Mouse (Mus musculus): ENCODE measurements around the gene Kcnj9.
A peak's percentile ranks its signal among the peaks of the same experiment; 100 is the strongest.

Kcnj9 gene

DNA sequence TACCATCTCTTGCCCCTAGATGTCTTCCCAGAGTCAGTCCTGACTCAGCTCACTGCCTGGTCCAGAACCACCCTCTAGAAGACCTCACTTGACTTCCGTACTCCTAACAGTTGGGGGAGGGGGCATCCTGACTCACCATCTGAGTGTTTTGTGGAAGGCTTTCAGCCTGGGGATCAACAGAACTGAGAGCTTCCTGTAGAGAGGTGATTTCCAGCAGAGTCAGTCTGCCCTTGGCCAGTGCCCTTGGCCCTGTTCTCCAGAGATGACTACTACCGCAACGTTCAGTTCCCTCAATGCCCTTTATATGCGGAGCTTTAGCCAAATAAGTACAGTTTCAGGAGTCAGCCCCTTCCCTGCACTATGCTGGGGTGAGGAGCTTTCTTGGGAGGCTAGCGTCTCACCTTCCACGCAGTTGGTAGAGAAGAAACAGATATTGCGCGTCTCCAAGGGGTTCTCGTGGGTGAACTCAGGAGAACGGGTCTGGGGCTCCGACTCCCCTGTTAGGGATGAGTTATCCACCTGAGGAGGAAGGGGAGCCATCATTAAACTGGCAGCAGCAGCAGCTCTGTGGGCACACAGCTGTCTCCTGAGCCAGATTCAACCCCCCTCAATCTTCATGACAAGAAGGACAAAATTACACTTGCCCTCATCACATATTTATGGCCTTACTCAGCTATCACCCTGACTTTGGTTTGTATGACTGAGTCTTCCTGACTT, 40.1 kb downstream of the Kcnj9 start:
- no peak for DNase-seq

DNA sequence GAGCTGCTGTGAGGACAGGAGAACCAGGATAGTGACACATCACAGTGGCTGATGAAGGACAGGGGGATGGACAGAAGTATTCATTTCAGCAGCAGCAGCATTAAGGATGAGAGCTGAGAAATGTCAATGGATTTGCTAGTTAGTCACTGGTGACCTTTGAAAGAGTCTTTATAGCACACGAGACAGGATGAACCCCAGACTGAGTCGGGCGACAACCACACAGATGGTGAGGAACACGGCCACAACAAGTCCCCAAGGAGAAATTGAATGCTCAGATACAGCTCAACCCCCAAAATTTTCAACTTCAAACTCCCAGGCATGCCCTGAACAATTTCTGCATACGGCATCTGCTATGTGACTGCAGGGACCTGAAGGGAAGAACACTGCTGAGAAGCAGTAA, 42.4 kb downstream of the Kcnj9 start:
- no peak for DNase-seq

DNA sequence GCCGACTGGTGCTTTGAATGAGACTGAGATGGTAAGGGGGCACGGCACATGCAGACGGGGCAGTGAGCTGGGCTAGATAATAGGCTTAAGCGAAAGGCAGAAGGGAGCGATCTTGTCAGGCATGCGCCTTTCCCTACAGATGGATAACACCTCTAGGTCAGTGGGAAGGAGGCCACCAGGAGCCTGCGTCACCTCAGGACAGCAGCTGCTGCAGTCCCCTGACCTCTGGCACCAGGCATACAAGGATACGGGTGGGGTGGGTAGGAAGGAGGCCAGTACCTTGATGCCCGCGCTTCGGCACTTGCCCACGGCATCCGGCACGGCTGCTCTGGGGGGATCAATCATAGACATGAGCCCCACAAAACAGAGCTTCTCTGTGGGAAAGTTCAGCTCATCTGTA, 44.9 kb downstream of the Kcnj9 start:
- no peak for DNase-seq

DNA sequence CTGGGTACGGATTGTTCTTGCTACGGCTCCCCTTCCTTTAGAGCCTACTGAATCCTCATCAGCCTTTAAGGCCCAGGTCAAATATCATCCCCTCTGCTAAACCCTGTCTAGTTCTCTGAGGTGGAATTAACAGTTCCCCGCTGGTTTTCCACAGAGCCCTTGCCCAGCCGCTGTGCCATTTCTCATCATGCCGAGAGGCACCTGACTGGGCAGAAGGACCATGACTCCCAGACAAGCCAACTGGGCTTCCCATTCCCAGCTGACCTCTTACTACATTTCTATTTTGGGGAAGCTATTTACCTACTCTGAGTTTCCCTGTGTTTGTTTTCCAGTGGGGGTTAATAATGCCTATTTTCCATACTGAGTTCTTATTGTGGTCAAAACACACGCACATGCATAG, 46.0 kb downstream of the Kcnj9 start:
- no peak for DNase-seq

DNA sequence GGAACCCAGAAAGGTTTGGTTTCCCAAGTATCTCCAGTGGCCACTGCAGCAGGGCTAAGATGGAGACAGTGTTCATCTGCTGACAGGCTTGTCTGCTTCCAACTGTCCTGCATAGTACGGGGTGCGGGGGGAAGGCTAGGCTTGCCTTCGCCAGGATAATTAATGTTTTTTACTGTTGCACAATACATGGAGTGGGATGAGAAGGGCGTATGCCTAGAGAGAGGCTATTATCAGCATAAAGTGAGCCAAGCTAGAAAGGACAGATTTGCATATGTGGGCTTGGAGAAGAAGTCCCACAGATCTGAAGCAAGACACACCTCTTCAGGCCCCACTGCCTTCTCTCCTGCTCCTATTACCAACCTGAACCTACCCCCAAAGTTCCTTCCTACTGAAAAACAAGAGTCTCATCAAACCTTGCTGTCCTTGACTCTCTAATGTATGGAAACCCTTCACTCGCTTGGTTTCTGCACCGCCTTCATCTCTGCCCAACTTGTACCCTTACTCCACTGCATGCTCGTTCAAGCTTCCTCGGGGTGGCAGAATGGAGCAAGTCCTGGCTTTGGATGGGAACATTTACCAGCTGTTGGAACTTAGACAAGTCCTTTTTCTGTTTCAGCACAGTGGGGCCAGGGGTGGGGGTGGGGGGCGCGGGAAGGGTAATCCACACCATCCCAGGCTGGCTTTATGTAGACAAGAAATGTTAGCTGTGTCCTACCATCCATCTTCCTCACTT, 47.4 kb downstream of the Kcnj9 start:
- no peak for DNase-seq

DNA sequence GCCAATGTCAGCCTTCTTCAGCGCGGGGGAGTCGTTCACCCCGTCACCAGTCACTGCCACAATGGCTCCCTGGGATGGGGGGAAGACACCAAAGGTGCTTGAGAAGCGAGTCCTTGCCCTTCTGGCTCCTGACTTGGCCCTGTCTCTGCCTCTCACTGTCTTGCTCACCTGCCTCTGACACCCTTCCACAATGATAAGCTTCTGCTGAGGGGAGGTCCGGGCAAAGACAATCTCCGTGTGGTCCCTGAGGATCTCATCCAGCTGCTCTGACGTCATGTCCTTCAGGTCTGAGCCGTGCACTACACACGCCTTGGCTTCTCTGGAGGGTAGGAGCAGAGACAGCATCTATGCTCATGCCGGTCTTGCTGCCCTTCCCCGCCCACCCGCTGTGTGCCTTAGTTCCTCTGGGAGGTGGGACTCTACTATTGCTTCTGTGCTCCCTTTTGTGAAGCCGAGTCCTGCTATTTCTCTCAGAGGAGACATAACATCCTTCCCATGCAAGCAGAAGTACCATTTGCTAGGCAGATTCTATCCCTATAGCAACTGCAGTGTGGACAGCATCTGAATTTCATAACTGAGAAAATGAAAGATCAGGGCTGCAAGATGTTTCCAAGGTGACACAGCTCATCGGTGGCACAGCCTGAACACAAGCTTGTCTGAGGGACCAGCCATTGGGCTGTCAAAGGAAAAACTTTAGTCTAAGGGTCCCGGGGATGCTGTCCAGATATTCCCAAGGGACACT, 49.2 kb downstream of the Kcnj9 start:
- no peak for DNase-seq

DNA sequence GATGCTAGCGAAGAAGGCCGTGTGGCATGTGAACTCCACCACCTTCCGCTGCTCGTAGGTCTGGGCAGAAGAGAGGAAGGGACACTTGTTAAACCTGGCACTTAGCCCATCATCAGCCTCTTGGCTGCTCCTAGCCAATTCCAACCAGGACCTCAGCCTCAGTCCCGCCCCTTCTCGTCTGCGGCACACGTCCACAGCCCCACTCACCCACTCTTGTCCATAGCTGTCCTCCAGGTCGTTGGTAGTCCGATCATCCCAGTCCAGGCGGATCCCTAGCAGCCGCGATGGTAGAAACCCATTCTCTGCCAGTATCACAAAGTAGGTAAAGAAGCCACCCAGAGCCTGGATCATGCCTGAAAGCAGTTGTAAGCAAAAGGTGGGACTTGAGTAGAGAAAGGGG, 50.8 kb downstream of the Kcnj9 start:
- DNase-seq: no peak

DNA sequence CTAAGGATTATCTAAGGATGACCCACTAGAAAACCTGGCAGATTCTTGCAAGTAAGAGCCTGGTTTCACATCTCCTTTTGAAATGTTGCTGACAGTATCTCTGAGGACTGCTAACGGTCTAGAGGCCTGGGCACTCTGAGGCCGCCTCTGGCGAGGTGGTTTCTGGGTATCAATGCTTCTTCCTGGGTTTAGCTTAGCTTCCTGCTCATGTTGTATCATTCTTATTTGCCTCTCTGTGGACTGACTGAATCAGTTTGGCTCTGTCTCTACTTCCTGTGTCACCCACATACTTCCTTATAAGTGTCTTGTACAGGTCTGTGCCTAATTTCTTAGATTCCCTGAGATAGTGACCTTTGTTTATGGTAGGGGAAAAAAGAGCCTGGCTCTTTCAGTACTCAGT, 51.9 kb downstream of the Kcnj9 start:
- DNase-seq: peak in 1 of 2 experiments; percentile 50

DNA sequence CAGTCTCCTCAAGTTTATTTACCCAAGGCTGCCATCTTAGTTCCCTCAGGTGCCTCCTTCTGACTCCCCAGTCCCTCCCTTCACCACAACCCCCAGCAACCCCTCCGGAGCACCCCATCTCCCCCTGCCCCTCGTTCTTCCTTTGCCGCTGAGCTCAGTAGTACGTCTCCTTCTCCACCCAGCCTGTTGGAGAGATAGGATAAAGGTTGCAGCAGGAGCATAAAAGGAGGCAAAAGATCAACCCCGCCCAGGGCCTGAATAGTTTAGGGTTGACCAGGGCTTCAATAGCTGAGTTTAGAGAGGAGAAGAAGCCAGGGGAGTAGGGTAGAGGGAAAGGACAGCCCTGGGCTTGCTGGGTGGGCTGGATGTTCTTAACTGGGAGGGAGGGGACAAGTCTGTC, 54.6 kb downstream of the Kcnj9 start:
- DNase-seq: no peak

DNA sequence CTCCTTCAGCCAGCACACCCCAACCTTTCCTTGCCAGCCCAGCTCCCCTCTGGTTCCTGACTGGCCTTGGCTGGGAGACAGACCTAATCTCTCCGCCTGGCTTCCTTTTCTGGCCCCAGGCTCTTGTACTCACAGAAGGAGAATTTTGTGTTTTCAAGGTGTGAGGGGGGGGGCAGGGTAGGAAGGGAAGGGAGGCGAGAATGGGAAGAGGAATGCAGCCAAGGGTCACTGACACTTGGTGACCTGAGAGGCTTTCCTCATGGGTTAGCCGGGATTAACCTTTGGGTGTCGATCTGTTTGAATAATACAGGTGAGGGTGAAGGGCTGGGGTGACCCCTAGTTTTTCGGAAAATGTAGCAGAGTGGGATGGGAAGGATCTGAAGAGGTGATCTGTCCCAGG, 55.0 kb downstream of the Kcnj9 start:
- no peak for DNase-seq

DNA sequence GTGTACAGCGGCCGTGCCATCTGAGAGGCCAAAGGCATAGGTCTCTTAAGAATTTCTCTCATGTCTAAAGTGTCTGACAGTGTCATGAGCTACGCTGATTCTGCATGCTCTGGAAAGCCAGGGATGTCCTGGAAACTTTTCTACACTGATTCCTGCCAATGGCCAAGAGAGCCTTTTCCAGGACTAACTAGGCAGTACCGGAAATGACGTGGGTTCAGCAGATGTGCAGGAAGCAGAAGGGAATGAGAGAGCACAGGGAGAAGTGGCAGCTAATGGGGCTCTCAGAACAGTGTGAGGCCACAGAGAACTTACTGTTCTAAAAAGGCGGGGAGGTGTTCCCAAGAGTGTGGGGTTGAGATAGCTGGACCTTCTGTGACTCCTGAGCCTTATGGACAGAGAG, 55.7 kb downstream of the Kcnj9 start:
- DNase-seq: no peak

DNA sequence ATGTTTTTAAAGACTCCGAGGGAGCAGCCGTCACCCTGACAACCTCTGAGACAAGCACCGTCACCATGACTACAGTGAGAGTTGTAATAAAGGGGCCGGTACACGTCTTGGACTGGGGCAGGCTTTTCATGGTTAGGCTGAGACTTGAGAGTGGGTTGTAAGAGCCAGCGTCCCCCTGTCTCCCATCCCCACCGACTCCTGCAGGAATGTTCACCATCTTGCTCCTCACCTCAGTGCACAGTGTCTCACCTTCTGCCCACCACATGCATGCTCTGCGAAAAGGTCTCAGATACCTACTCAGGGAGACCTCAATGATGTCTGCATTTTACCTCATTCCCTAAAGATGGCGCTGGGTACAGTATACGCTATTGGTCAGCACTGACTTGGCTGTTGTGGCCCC, 57.4 kb downstream of the Kcnj9 start:
- DNase-seq: no peak

DNA sequence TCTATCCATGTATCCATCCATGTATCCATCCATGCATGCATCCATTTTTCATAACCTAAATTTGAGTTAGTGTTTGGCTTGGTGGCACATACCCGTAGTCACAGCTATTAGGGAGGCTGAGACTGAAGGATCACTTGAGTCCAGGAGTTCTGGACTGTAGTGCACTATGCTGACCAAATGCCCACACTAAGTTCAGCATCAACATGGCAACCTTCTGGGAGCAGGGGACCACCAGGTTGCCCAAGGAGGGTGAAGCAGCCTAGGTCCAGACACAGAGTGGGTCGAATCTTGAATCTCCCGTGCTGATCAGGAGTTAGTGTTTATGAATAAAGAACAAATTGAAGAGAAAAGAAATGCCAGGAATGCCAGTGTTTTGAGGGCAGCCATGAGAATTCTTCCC, 57.9 kb downstream of the Kcnj9 start:
- no peak for DNase-seq
